Mouse (Mus musculus) induced T-regulatory cell, adult 2 months (primary cell): ENCODE measurements around the gene Pgrmc1.
"Not testable (repeated sequence)": the region's sequence is repeated elsewhere in the genome, so short reads cannot be mapped to it uniquely, and the experiment has no call there.

ENCODE experiments used
- DNase-seq: peaks from one replicate; pipeline ENCODE4 v3.0.0-alpha.2; 2012; ENCODE audit warnings: low read depth

Gene Pgrmc1

GRCm38 (mm10) chrX:36597707-36598389 lies at the start of gene Pgrmc1:
Gene Pgrmc1, plus strand, starts transcription at chrX:36598206.
- DNase-seq, result peak; percentile 90

GRCm38 (mm10) chrX:36548798-36549197 lies 49.2 kb upstream of the Pgrmc1 start:
- no peak for DNase-seq

DNA sequence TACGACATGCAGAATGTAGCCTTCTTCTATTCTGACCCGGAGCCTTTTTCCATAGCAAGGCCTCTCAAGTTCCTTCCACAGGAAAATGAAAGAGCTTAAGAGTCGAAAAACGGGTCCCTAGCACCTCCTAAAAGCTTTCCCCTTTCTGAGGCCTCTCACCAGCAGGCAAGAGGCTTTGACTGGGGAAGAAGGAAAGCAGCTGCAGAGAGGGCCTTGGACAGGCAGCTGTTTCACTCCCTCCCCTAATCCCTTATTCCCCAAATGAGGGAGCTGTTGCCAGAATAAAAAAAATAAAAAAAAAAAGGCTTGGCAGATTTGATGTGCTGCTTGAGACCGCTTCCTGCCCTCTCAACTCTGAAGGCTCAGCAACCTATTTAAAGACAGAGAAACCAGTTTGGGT lies 47.1 kb upstream of the Pgrmc1 start:
- DNase-seq, result peak; percentile 7

DNA sequence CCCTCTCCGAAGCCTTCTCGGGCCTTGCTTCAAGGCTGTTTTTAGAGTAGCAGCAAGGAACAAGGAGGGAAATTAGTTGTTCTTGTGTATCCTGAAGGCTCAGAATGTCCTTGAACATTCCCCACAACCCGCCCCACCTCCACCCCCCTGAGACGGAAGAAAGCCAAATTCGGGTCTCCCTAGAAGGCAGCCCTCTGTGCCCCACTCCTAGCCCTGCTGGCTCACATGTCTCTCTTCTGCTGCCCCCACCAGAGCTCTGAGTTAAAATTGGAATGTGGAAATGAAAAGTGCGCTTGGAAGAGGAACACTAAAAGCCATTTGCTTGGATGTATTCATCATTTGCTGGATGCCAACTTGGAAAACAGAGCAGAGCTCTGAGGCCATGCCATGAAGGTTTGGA lies 46.7 kb upstream of the Pgrmc1 start:
- DNase-seq, result no peak

- peak; percentile 15 for DNase-seq
Observed at GRCm38 (mm10) chrX:36552055-36552587, 45.9 kb upstream of the Pgrmc1 start.

- DNase-seq, result no peak
Observed at GRCm38 (mm10) chrX:36552715-36553114, 45.3 kb upstream of the Pgrmc1 start.

GRCm38 (mm10) chrX:36555196-36555595 lies 42.8 kb upstream of the Pgrmc1 start:
- not testable (repeated sequence) for DNase-seq

DNA sequence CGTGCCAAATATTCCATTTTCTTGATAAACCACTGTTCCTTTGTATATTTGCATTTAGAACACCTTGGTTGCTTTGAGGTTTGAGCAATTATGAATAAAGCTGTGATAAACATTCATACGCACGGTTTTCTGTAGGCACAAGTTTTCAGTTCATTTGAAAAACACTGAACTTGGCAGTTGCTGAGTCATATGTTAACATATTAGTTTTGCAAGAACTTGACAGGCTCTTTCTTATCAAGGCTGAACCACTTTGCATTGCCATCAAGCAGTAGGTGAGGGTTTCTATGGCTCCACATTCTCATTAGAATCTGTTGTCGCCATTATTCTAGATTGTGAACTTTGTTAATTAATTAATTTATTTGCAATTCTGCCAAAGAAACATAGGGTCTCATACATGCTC lies 37.8 kb upstream of the Pgrmc1 start:
- no peak for DNase-seq

DNA sequence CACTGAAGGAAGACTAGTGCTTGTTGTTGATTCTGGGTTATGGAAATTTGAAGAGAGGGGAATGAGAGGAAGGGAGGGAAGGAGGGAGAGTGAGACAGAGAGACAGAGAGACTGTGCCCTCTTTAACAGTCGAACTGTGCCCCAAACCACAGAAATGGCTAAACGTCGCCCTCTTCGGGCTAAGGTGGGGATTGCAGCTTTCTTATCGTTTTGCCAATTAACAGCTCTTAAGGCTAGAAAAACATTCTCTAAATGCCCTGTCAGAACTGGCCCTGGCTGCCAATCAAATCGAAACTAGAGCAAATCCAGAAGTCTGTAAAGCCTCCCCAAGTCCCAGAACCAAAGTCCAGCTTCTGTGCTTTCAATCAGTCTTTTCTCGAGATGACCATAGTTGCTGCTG lies 36.4 kb upstream of the Pgrmc1 start:
- DNase-seq, result peak; percentile 76

DNA sequence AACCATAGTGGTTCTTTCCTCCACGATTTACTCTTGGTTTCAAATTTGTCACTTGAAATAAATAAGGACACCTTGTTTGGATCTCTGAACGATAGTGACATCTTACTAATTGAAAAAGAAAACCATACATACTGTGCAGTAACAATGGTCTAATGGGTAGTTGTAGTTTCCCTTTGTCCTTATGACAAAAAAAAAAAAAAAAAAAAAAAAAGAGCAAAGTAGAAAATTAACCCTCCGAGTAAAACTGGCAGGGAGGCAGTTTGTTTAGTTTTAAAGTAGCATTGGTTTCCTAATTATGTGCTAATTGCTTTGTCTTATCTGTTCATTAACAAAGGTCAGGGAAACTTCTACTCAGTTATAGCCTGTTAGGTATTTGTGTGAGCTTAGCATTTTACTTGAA lies 35.9 kb upstream of the Pgrmc1 start:
- DNase-seq, result no peak

DNA sequence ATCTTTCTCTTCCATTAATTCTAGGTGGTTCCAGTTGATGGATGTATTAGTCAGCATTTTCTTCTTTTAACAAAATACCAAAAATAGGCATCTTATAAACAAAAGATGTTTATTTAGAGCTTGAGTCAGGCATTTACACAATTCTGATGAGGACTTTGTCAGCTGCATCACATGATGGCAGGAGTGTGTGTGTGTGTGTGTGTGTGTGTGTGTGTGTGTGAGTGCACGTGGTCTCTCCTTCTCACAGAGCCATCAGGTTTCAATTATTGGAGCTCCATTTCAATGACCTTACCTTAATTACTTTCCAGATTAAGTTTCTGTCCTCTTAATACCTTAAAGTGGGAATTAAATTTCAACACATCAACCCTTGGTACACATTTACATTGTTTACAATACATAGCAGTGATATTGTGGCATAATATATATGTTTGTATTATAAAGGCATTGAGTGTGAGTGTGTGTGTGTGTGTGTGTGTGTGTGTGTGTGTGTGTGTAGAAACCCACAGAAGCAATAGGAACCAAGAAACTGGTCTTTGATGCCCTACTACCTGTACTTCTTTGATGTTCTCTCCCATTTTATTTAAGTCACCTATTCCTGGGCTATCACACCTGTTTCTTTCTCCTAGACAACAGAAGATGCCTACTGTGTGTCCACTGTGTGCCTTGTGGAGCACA lies 11.2 kb upstream of the Pgrmc1 start:
- DNase-seq, result no peak

- no peak for DNase-seq
Observed at GRCm38 (mm10) chrX:36587304-36588209, 10.4 kb upstream of the Pgrmc1 start.

DNA sequence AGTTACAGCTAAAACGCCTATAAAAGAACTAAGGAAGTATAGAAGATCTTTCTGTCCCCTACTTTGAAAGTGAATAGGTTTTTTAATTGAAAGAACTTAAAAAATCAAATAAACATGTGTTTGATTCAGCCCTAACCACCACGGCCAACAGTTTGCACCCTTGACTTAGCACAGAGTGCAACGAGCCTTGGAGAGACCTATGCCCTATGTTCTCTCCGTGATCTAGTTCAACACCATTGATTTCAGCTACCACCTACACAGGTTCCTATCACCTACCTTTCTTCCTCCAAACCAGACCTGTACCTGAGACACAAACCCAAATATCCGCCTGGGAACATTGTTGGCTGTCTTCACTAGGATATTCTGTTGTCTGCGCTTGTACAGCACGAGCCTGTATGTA lies 7.7 kb upstream of the Pgrmc1 start:
- no peak for DNase-seq

GRCm38 (mm10) chrX:36591120-36591519 lies 6.9 kb upstream of the Pgrmc1 start:
- DNase-seq, result no peak

GRCm38 (mm10) chrX:36591539-36591938 lies 6.5 kb upstream of the Pgrmc1 start:
- DNase-seq, result no peak

DNA sequence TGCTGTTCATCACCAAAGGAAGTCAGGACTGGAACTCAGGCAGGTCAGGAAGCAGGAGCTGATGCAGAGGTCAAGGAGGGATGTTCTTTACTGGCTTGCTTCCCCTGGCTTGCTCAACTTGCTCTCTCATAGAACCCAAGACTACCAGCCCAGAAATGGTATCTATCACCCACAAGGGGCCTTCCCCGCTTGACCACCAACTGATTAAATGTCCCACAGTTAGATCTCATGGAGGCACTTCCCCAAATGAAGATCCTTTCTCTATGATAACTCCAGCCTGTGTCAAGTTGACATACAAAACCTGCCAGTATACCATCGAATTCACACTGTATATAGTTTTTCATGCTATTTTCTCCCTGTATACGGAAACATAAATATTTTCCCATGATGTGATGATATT lies 2.8 kb upstream of the Pgrmc1 start:
- no peak for DNase-seq

DNA sequence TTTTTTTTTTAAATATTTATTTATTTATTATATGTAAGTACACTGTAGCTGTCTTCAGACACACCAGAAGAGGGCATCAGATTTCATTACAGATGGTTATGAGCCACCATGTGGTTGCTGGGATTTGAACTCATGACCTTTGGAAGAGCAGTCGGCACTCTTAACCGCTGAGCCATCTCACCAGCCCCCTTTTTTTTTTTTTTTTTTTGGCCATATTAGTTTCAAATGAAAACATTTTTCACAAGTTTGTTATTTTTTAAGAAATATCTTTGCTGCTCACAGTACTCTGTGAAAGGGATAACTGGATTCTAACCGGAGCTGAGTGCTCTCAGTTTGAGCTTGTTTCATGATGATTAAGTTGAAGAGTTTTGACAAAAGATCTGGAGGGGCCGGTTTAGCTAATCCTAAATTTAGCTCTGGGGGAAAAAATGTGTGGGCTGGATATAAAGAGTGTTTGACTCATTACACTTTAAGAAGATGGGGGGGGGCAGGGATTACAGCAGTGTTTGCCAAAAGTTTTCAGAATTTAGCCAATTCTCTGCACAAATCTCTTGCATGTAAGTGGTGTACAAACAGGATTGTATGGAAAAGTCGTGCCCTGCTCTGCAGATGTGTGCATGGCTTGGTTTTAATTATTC lies 1.4 kb upstream of the Pgrmc1 start:
- not testable (repeated sequence) for DNase-seq

GRCm38 (mm10) chrX:36598390-36598810 lies 394 bp downstream of the Pgrmc1 start:
- no peak for DNase-seq

GRCm38 (mm10) chrX:36598861-36599344 lies 897 bp downstream of the Pgrmc1 start:
- DNase-seq, result peak; percentile 27

GRCm38 (mm10) chrX:36599656-36600055 lies 1.6 kb downstream of the Pgrmc1 start:
- no peak for DNase-seq

GRCm38 (mm10) chrX:36600066-36600465 lies 2.1 kb downstream of the Pgrmc1 start:
- DNase-seq, result no peak

- no peak for DNase-seq
Observed at GRCm38 (mm10) chrX:36602926-36603325, 4.9 kb downstream of the Pgrmc1 start.
